Mouse (Mus musculus) spleen, adult 2 months (tissue): ENCODE data around the gene Aldh4a1. TPM values are rescaled to one million over a fixed set of nuclear protein-coding genes. Genes with fewer than 3 reads are reported as not detected.
A peak's percentile ranks its signal among the peaks of the same experiment; 100 is the strongest.

Source experiments
- DNase-seq, 2 experiments: peaks; one replicate each; pipeline versions ENCODE4 v3.0.0 to v3.0.0-alpha.2; 2012 to 2021; ENCODE audit warnings: low spot score in 2 of 2, low read depth in 1 of 2
- H3K27ac ChIP-seq: fragments of 200-500 bp; 2 replicates; pipeline ENCODE4 v1.5.1; 2012; ENCODE audit warnings: low read length, inconsistent platforms; ENCODE audit not compliant: insufficient read depth
- H3K27me3 ChIP-seq: fragments of 200-500 bp; 2 replicates; pipeline ENCODE4 v1.6.1; 2012; ENCODE audit warnings: mild to moderate bottlenecking, moderate library complexity, low read length, inconsistent platforms; ENCODE audit not compliant: control insufficient read depth, insufficient read depth
- H3K36me3 ChIP-seq: fragments of 200-500 bp; 2 replicates; pipeline ENCODE4 v1.6.1; 2012; ENCODE audit warnings: mild to moderate bottlenecking, low read length, inconsistent platforms; ENCODE audit not compliant: control insufficient read depth, insufficient read depth
- H3K4me1 ChIP-seq: fragments of 200-500 bp; 2 replicates; pipeline ENCODE4 v1.6.1; 2011; ENCODE audit warnings: inconsistent platforms; ENCODE audit not compliant: control insufficient read depth, insufficient read depth, insufficient read length
- H3K4me3 ChIP-seq: fragments of 200-500 bp; 2 replicates; pipeline ENCODE4 v1.5.1; 2011; ENCODE audit warnings: mild to moderate bottlenecking, inconsistent platforms; ENCODE audit not compliant: insufficient read depth, insufficient read length; ENCODE audit errors: extremely low read depth
- CTCF ChIP-seq: fragments of 200-500 bp; IDR thresholded peaks from 2 replicates; pipeline ENCODE4 v1.5.1; 2011; ENCODE audit warnings: mild to moderate bottlenecking, inconsistent platforms; ENCODE audit not compliant: insufficient read depth, insufficient read length, insufficient replicate concordance; ENCODE audit errors: extremely low read depth
- POLR2A ChIP-seq: fragments of 200-500 bp; IDR thresholded peaks from 2 replicates; pipeline ENCODE4 v1.6.1; 2011; ENCODE audit warnings: low read depth, low read length, inconsistent platforms
- WGBS: fragments of 180-500 bp; shearing (Covaris S2); methylation state at CpG from one replicate; pipeline ENCODE4 v1.1.7; 2018; 5-methylcytosine and 5-hydroxymethylcytosine counted together
- polyA plus RNA-seq: library from polyadenylated mRNA; depleted of rRNA; stranded (reverse); fragments of >200 nt; gene quantifications from 2 replicates; pipeline ENCODE4 v1.2.3, GENCODE M21; 2012; rRNA removed

Aldh4a1 gene
- polyA plus RNA-seq, result 18.9 and 21.5 TPM in 2 replicates

- Histone ChIP-seq H3K27ac (peak within 1 kb of the TSS; percentile 88), H3K4me3 (peak within 1 kb of the TSS; percentile 85), H3K4me1 (peaks cover 9% of the 10 kb centered on the region; the same call in 1 of the 2 replicates), H3K27me3 (no peaks in the 10 kb centered on the region), H3K36me3 (no peaks in the 10 kb centered on the region)
- peak; percentile 80 to 96 for DNase-seq
- under 1% methylated on average over 35 of the region's 38 CpGs for WGBS
- TF ChIP-seq POLR2A (peak; percentile 73), CTCF (no peak)
Measured at GRCm38 (mm10) chr4:139622373-139623282, at the start of gene Aldh4a1. TSS of gene Aldh4a1 (plus strand) at chr4:139622866.

- H3K27ac ChIP-seq, result no peak overlapping the region
- 0 out of 2 replicates have a peak, but pooled peaks cover 4% of the 10 kb centered on the region for H3K27me3 ChIP-seq
- TF ChIP-seq POLR2A (no peak), CTCF (no peak)
- H3K4me1 ChIP-seq, result peaks cover 5% of the 10 kb centered on the region; the same call in 1 of the 2 replicates
- WGBS, result 77% methylated on average over 12 of the region's 12 CpGs
- H3K36me3 ChIP-seq, result no peaks in the 10 kb centered on the region
- DNase-seq, result no peak
- H3K4me3 ChIP-seq, result no peak overlapping the region
Measured at GRCm38 (mm10) chr4:139572928-139573512, 49.6 kb upstream of the Aldh4a1 start.

DNA sequence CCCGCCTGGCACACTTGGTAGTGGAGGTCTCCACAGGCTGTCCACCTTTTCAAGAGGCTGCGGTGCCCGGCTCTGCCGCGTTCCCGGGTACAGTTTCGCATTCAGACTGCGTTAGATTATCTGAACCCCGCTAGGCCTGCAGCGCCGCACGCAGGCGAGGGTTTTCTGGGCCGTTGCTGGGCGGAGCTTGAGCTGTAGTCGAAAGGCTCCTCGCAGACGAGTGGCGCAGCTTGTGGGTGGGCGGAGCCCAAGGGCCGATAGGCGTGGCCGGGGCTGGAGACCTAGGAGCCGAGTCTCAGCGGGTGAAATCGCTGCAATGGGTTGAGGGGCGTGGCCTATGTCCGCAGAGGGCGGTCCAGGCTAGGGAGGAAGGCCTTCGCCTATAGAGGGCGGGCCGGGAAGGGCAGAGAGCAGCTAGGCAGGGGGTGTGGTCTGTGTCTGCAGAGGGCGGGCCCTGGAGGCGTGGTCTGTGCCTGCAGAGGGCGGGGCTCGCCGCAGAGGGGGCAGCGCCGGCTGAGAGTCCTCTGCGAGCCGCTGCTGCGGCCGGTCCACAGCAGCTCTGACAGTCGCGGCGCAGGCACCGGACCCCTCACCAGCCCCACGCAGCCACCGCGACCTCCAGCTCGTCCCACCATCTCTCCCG lies 48.4 kb upstream of the Aldh4a1 start:
- peak; percentile 84 for TF ChIP-seq POLR2A
- TF ChIP-seq CTCF, result 0 out of 2 replicates have a peak, but pooled peaks have one; percentile 18
- Histone ChIP-seq H3K27ac (peak overlapping the region; percentile 62; the same call in 1 of the 2 replicates), H3K4me3 (peak overlapping the region; percentile 73), H3K36me3 (no peaks in the 10 kb centered on the region), H3K4me1 (peaks cover 5% of the 10 kb centered on the region; the same call in 1 of the 2 replicates), H3K27me3 (0 out of 2 replicates have a peak, but pooled peaks cover 4% of the 10 kb centered on the region)
- DNase-seq, result peak; percentile 98
- WGBS, result under 1% methylated on average over 46 of the region's 52 CpGs

DNA sequence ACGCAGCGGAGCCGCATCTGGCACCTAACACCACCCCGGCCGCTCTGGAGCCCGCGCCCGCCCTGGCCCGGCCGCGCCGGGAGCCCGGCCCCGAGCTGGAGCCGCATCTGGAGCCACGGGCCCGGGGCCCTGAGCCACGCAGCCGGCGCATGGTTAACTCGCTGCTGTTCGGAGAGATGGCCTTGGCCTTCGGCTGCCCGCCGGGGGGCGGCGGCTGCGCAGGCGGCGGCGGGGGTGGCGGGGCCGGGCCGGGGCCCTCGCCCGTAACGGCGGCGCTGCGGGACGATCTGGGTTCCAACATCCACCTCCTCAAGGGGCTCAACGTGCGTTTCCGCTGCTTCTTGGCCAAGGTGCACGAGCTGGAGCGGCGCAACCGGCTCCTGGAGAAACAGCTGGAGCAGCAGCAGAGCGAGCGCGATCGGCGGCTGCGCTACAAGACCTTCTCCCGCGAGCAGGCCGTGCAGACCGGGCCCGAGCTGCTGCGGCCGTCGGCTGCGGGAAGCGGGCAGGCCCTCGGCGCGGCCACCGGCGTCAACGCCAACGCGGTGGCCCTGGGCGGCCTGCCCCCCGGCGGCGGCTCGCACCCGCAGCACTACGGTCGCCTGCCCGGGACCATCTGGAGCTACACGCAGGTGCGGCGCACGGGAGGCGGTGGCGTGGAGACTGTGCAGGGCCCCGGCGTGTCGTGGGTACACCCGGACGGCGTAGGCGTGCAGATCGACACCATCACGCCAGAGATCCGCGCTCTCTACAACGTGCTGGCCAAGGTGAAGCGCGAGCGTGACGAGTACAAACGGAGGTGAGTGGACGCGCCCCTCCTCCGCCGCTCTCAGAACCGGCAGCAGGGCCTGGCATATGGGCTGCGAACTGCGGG lies 47.6 kb upstream of the Aldh4a1 start:
- H3K36me3 ChIP-seq, result no peaks in the 10 kb centered on the region
- under 1% methylated on average over 105 of the region's 111 CpGs for WGBS
- peak overlapping the region; percentile 73 for H3K4me3 ChIP-seq
- TF ChIP-seq POLR2A (no peak), CTCF (no peak)
- H3K27me3 ChIP-seq, result 0 out of 2 replicates have a peak, but pooled peaks cover 4% of the 10 kb centered on the region
- DNase-seq, result peak in 1 of 2 experiments; percentile 27
- peaks cover 5% of the 10 kb centered on the region; the same call in 1 of the 2 replicates for H3K4me1 ChIP-seq
- H3K27ac ChIP-seq, result peak overlapping the region; percentile 62

DNA sequence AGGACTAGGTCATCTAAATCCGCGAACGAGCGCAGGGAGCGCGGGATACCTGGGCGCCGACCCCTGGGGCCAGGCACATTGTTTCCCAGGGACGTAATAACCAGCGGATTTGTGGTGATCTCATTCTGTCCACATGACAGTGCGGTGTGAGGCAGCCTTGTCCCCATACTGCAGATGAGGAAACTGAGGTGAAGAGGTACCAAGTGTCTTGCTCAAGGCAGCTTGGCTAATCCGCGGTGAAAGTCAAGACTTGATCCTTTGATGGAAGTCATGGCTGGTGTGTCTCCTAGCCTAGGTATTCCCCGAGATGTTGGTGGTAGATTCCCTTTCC lies 47.0 kb upstream of the Aldh4a1 start:
- peaks cover 5% of the 10 kb centered on the region; the same call in 1 of the 2 replicates for H3K4me1 ChIP-seq
- H3K27ac ChIP-seq, result no peak overlapping the region
- TF ChIP-seq POLR2A (no peak), CTCF (no peak)
- WGBS, result 21% methylated on average over 14 of the region's 14 CpGs
- DNase-seq, result no peak
- H3K27me3 ChIP-seq, result 0 out of 2 replicates have a peak, but pooled peaks cover 4% of the 10 kb centered on the region
- peak overlapping the region; percentile 73 for H3K4me3 ChIP-seq
- no peaks in the 10 kb centered on the region for H3K36me3 ChIP-seq
